Mouse (Mus musculus) cerebellum, adult 9-11 months (tissue): ENCODE results near the gene Cgrrf1.
A peak's percentile ranks its signal among the peaks of the same experiment; 100 is the strongest.
"Not testable (repeated sequence)": the region's sequence is repeated elsewhere in the genome, so short reads cannot be mapped to it uniquely, and the experiment has no call there.

Experiments used
- DNase-seq: peaks from one replicate; pipeline ENCODE4 v3.0.0; 2022

Gene Cgrrf1

DNA sequence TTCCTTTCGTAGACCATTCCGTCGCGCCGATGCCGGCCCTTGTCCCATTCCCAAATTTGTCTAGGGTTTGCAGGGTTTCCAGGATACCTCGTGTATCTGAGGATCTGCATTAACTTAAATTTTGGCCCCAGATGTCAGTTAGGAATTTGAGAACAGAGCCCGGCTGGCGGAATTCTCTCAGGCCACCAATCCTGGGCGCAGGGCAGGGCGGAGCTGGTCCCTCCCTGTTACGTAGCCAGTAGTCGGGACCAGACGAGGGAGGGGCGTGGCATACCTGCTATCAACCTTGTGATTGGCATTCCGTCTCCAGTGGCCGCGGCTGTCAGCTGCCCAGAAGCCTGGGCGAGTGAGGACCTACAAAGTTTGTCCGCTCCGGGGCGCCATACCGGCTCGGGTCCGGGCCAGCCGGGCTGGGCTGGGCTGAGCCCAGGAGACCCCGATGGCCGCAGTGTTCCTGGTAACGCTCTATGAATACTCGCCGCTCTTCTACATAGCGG lies at the start of gene Cgrrf1:
Cgrrf1 (plus strand) TSS at position 289 of the 497 bp plus-strand sequence.
- DNase-seq: peak; percentile 98

DNA sequence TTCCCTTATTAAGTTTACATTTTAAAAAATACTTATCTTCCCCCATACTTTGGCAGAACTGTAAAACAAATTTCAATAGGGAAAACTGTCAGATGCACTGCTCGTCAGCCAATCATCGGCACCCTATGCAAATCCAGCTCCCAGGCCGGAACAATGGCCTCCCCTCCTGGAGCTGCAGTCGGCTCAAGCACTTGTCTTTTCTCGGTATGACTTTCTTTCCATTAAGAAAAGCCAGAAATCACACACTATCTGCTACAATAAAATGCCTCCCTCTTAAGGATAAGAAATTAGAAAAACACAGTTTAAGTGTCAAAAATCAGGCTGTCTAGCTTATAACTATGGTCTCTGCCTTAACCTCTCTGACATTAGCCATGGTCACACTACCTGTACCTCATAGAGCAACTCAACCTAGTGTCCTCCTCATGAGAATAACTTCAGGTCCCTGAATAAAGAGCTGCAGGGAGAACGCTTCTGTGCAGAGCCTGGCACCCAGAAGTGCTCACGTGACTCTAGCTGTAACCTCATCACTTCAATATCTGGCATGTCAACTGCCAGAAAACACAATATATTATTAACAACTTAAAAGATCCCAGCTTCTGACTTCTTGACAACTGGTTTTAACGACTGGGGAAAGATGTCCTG lies 49.6 kb upstream of the Cgrrf1 start:
- DNase-seq: no peak

DNA sequence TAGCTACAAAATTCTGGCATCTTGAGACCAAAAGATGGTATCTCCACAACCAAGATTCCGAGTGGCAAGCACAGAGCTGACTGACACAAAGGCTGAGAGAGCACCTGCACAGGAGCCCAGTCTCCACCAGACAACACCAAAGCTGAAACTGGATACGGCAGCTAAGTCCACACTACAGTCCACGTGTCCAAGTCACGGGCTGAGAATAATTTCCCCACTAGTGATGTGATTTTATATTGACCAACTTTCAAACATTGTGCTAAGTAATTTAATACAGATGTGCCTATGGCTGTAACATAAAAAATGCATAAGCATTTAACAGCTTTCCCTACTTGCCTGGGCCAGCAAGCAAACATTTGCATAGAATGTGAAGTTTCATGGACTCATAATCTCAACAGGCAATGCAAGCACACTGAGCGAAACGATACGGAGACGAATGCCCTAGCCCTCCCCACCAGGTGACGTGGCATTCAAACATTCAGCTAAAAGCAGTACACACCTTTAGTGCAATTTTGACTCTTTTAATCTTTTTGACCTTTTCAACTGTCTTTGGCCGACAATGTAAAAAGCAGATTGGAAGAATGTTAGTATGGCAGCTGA lies 48.5 kb upstream of the Cgrrf1 start:
- no peak for DNase-seq

DNA sequence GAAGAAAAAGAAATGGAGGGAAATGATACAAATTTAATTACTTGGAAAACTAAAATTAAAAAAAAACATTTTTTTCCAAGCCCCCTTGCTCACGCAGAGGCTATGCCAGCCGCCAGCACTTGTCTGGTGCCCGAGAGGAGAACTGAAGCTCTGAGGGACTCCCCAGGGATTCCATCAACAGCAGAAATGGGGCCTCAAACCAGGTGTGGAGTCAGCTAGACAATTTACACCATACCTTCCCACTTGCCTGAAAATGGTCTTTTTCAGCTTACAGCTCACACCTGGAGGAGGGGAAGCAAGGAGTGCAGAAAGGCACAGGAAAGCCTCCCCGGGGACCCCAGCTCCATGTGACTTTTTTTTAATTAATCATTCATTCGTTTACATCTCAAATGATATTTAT lies 46.7 kb upstream of the Cgrrf1 start:
- DNase-seq: no peak

DNA sequence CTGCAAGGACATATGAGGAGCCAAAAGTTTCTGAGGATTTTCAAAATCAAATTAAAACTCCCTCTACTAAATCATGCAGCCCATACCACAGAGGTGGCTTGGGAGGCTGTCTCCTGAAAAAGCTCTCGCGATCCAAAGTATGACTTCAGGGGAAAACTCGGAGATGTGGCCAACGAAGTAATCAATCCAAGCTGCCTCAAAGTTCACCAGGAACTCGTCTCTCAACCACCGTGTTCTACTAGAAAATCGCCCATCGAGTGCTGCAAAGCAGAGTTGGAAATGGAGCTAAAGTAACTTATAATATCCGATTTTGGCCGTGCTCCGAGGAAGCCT lies 44.5 kb upstream of the Cgrrf1 start:
- DNase-seq: no peak

DNA sequence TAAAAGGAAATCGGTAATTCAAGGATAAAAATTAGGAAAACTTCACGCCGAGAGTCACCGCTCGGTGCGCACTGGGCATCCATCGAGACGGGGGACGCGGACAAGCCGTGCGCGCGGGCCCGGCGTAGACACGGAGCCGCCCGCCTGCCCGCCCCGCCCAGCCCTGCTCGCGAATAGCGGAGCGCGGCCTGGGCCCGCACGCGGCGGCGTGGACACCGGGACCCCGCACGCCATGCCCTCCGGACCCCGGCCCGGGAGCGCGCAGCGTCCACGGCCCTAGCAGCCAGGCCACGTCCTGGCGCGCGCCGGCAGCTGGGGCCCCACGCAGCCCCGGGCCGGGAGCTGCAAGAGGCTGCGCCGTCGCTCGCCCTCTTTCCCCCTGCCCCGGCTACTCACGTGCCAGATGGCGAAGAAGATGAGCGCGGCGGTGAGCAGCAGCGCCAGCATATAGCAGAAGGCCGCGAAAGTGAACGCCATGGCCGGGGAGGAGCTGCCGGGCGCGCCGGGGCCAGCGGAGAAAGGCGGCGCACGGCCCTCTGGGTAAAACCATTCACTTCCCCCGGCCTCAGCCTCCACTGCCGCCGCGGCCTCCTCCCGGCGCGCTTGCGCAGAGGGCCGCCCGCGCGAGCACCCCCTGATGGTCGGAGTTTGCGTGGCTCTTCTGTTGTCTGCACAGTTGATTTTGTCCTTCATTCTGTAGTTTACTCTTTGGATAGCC lies 44.0 kb upstream of the Cgrrf1 start, which contains the start of gene Cnih1:
Cnih1 (minus strand) TSS at position 625 of the 718 bp plus-strand sequence.
- peak; percentile 91 for DNase-seq

DNA sequence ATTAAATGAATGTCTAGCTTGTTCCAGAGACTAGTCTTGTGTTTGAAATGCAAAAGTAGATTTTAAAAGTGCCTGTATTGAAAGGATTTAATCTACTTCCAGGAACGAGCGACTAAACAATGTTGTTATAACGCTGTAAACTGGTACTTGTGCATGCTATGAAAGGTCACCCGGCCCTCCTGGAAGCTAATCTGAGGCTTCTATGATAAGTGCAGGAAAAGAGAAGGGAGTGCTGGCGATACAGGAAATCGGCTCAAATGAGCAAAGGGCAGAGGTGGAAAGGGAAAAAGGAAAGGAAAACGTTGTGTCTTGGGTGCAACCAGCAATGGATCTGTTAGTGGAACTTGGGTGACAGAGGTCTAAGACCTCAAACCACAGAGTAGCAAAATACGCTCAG lies 43.4 kb upstream of the Cgrrf1 start:
- no peak for DNase-seq

DNA sequence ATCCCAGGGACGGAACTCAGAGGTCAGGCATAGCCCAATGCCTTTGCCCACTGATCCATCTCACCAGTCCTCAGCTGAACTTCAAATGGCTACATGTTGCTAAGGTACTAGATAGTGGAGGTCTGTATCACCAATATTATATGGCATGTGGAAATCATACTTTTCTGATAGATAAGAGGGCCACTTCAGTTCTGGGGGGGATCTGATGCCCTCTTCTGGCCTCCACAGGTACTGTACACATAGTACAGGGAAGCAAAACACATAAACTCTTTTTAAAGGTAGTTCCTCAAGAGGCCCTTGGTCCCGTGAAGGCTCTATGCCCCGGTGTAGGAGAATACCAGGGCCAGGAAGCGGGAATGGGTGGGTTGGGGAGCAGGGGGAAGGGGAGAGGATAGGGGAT lies 41.6 kb upstream of the Cgrrf1 start:
- no peak for DNase-seq

DNA sequence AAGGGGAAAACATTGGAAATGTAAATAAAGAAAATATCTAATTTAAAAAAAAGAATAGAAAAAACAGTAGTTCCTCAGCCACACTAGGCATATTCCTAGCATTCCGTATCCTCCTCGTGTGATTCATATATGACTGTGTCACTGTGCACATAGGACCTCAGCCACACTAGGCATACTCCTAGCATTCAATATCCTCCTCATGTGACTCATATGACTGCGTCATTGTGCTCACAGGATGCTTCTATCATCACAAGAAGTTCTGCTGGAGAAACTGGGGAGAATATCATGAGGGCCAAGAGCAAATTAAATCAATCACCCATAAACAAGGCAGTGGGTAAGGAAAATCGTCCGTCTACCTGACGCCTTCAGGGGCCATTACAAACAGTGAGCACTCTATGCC lies 41.2 kb upstream of the Cgrrf1 start:
- DNase-seq: no peak

DNA sequence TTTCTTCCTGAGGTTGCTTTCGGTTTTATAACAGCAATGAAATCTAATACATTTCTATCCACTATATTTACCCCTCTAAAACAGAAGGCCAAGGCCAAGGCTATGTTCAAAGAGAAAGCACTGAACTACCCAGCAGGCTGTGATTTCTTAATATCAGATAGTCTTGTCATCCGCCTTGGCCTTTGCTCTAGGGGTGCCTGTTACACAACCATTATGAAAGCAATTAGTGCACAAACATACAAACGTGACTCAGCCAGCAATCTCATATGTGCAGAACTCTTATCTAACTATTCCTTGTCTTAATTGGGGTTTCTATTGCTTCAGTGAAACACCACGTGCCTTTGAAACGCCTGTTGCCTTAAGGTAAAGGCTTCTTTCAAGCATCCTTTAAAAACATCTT lies 37.8 kb upstream of the Cgrrf1 start:
- DNase-seq: no peak

DNA sequence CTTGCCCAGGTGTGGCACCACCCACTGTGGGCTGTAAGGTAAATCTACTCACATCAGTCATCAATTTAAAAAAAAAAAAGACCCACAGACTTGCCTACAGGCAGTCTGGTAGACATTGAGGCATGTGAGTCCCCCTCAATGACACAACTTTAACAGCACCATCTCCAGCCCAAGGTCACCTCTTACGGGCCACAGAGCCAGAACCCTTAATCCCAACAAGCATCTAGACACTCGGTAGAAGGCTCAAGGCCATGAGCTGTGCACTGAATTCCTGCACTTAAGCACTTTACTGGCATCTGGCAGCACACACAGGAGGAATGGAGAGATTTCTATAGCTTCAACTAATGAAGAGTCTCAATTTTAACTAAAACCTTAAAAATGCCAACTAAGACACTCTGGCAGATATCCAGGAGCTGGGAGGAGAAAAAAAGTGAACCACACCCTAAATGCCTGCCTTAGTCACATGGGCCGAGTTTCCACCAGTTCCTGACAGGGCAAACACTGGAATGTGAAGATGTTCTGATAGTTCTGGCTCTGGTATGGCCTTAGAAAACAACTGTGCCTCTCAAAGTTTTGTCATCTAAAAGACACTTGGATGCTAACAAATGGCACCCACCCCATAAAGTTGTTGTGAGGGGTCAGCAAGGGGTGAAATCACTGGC lies 31.1 kb upstream of the Cgrrf1 start:
- DNase-seq: no peak

DNA sequence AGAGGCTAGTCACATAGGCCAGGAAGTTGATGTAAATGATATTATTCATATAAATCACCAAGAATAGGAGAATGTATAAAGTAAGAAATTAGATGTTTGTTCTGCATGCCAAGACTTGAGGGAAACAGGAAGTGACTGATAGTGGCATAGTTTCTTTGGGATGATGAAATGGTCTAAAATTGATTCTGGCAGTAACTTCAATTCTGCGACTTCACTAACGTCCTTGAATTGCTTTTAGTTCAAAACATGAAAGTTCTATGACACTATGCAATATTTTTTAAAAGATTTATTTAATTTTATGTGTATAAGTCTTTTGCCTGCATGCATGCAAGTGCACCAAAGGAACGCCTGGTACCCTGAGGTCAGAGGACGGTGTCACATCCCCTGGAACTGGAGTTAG lies 28.7 kb upstream of the Cgrrf1 start:
- no peak for DNase-seq

DNA sequence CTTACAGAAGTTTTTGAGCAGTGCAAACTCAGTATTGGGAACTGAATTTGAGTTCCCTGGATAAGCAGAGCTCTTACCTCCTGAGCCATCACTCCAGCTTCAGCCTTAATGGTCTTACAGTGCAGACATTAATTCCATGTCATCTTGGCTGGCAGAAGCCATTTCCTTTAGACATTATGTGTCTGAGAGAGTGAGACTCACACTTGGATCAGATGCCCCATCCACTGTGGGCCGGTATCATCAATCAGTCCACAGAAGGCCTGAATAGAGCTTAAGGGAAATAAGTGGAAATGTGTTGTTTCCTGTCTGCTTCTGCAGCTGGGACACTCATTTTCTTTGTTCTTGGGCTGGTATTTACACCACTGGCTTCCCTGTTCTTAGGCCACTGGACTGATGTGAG lies 28.1 kb upstream of the Cgrrf1 start:
- no peak for DNase-seq

DNA sequence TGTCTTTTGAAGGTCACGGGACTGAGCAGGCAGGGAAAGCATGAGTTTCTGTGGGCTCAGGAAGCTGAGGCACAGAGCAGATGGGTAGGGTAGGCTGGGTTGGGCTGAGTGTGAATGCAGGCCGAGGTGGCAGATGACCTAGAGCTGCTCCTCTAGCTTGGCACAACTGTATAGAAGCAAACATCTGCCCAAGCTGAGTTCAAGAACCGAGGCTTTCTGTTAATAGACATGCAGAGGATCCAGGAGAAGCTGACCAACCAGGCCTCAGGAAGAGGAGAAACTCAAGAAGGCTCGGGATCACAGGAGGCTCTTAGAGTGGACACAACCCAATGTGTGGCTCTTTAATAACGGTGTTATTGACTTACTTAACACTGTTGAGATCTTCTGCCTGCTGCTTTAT lies 25.7 kb upstream of the Cgrrf1 start:
- no peak for DNase-seq

DNA sequence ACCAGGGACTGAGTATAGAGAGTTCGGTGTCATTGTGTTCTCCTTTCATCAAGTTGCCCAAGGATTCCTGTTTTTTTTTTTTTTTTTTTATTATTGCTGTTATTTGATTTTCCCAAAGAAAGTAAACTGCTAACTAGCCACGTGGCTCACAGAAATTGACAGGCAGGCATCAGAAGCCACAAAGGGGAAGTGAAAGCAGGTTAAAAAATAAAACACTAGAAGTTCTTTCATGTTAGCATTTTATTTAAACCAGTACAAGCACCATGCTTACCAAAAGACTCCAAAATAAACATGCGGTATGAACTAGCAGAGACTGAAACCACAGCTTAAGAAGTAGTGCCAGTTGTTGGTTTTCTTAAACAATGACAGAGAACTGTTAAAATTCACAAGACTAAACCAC lies 24.0 kb upstream of the Cgrrf1 start:
- no peak for DNase-seq

DNA sequence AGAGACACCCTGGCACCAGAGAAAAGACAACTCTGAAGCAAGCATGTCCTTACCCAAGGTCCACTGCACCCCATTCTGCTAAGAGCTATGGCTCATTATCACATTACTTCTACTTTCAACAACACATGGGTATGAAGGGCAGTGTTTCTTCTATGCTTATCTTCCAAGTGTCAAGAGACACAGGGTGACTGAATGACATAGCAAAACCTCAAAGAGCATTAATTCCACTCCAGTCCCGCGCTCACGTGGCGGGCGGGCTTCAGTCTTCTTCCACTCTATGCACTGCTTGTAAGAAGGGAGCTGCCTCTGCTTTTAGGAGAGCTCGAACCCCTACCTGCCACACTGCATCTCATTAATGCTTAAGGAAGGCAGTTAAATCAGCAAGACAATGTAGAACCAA lies 16.3 kb upstream of the Cgrrf1 start:
- DNase-seq: no peak

DNA sequence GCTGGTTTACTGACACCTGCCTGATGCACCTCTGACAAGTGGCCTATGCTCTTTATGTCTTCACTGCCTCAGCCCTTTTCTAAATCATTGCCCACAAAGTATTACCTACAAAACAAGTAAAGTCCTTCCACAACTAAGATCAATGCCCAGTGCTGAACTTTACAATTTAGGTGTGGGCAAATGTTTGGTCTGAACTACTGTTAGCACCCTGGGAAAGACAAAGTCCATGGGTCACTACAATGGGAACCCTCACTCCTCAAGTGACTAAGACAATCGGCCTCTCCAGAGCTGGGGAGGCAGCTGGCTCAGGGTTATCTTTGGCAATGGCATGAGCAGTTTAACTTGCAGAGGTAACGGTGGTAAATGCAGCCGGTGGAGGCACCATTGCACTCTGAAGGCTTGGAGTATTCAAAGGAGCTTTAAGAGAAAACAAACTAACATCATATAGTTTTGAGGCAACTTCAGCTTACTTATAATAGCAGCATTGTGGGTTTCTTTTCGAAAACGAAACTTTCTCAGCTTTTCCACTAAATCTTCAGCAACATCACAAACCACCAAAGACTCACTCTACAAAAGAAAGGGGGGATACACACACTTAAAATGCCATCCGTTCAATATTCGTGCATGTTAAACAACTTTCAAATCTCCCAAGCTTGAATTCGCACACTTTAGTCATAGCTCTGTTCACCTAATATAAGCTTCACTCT lies 14.9 kb upstream of the Cgrrf1 start:
- DNase-seq: no peak

DNA sequence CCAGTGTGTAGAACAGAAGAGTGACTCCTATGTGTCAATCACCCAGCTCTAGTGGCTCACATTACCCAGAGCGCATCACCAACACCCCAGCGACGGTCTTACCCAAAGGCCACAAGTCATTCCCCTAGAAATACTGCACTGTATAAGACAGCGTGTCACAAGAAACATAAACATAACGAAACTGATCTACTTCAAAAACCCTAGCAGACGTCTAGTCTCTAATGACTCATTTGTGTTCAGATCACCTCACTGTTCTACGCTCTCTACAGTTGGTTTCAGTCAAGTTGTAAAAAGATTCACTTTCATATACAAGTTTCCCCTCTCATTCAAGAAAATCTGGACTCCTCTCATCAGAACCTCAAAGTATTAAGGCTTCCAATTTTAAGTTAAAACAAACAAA lies 13.2 kb upstream of the Cgrrf1 start:
- DNase-seq: no peak

DNA sequence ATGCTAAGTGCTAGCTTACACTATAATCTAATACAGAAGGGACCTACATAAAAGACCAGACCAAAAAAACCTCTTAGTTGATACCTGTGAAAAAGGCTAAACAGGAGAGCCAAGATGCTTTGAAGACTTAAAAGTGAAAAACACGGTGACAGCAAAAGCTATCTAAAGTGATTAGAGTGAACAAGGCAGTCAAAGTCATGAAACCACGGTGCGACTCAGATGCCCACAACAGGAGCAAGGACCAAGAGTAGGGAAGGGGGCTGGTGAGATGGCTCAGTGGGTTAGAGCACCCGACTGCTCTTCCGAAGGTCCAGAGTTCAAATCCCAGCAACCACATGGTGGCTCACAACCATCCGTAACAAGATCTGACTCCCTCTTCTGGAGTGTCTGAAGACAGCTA lies 12.0 kb upstream of the Cgrrf1 start:
- not testable (repeated sequence) for DNase-seq

DNA sequence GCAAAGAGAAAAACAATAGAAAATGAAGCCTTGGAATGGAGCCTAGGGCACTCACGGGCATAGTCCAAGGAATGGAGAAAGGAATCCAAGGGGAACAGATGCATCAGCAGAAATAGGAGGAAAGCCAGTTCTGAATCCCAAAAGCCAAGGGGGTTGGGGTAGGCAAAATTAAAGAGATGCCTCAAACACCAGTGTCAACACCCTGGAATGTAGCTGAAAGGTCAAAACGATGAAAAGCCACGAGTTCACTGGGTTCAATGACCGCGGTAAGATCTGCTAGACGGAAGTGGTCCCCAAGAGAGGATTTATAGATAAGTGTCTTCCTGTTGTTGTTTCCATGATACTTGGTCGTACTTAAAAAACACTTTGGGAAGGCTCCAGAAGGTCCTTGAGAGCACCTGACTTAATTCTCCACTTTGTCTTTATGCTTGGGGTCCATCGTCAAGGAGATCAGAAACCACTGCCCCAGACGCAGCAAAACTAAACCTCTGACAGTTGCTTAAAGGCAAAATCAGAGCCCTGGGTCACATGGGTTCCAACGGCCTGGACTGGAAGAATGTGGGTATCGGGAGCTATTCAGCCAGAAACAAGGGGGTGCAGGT lies 10.6 kb upstream of the Cgrrf1 start:
- peak; percentile 45 for DNase-seq

DNA sequence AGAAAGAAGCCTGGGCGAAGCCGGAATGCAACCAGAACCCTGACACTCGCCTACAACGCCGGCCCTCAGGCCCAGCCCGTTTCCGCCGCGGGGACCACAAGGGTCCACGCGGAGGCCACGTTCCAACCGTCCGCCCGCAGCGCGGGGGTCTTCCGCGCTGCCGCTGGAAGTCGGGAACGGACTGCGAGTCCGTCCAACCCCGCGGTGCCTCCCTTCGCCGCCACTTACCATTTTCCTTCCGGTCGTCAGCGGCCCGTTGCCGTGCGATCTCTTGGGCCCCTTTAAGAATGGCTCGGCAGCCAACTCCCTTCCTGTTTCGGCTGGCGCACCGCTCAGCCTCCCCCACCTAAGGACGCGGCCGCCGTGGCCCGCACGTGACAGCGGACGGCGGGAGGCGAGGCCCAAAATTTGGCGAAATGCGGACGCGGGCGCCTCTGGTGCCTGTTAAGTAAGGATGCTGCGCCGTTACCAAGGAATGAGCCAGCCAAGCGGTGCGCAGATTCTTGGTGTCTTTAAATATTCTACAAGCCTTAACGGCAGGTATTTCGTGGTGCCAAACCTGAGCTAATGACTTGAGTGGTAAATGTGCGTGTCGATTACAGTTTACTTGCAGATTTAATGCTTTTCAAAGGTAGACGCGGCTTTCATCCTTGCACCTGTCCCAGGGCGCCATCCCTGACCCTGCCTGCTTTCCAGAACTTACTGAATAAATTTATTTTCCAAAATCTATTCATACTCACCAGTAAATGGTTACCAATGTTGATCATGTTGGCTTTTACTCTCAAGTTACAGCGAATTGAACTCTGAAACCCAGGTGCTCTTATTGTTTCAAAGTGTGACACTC lies 9.8 kb upstream of the Cgrrf1 start, which contains the start of gene Gmfb:
Gmfb (minus strand) TSS at position 370 of the 844 bp plus-strand sequence.
- peak; percentile 96 for DNase-seq

DNA sequence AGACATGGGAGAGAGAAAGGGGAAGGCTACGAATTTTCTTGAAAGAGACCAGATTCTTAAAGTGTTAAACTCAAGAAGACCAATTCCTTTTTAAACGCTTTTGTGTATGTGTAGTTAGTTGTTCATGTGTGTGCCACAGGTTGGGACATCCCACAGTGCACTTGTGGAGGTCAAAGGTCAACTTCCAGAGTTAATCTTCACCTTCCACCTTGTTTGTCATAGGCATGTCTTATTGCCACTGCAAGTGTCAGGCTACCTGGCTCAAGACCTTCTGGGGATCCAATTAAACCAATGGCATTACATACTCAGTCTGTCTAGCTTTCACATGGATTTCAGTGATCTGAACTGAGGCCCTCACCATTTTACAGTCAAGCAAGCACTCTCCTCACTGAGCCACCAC lies 7.9 kb upstream of the Cgrrf1 start:
- DNase-seq: no peak
